Mouse (Mus musculus): ENCODE data around the gene Trim2. TPM values are rescaled to one million over a fixed set of nuclear protein-coding genes. Genes with fewer than 3 reads are reported as not detected.

The Trim2 gene
- polyA plus RNA-seq, 1 experiment, result 0.53 TPM

- Histone ChIP-seq H3K27ac (ENCODE audit: control insufficient read depth, insufficient read depth, low read depth, low read length) (no peak overlapping the region), H3K27me3 (ENCODE audit: control insufficient read depth, insufficient read depth, low read length) (no peaks in the 10 kb centered on the region), H3K4me3 (ENCODE audit: control insufficient read depth, low read depth, low read length) (no peak overlapping the region), H3K4me1 (ENCODE audit: control insufficient read depth, insufficient read depth, low read length) (peaks cover 9% of the 10 kb centered on the region), H3K36me3 (ENCODE audit: control insufficient read depth, insufficient read depth, low read length) (no peaks in the 10 kb centered on the region)
- TF ChIP-seq POLR2A (IDR thresholded peaks at IDR 0.05; ENCODE audit: control insufficient read depth, low read depth, low read length) (no peak), CTCF (IDR thresholded peaks at IDR 0.05; ENCODE audit: control insufficient read depth, insufficient read depth, insufficient replicate concordance, low read depth, low read length) (no peak)
These were observed 117.0 kb downstream of the Trim2 start for GRCm38 (mm10) chr3:84189629-84190173.

GRCm38 (mm10) chr3:84181717-84182116 lies 125.0 kb downstream of the Trim2 start:
- Histone ChIP-seq H3K4me3 (ENCODE audit: control insufficient read depth, low read depth, low read length) (no peak overlapping the region), H3K36me3 (ENCODE audit: control insufficient read depth, insufficient read depth, low read length) (no peaks in the 10 kb centered on the region), H3K27ac (ENCODE audit: control insufficient read depth, insufficient read depth, low read depth, low read length) (no peak overlapping the region), H3K4me1 (ENCODE audit: control insufficient read depth, insufficient read depth, low read length) (no peaks in the 10 kb centered on the region), H3K27me3 (ENCODE audit: control insufficient read depth, insufficient read depth, low read length) (no peaks in the 10 kb centered on the region)
- TF ChIP-seq CTCF (IDR thresholded peaks at IDR 0.05; ENCODE audit: control insufficient read depth, insufficient read depth, insufficient replicate concordance, low read depth, low read length) (no peak), POLR2A (IDR thresholded peaks at IDR 0.05; ENCODE audit: control insufficient read depth, low read depth, low read length) (no peak)

GRCm38 (mm10) chr3:84181102-84181501 lies 125.6 kb downstream of the Trim2 start:
- Histone ChIP-seq H3K4me3 (ENCODE audit: control insufficient read depth, low read depth, low read length) (no peak overlapping the region), H3K36me3 (ENCODE audit: control insufficient read depth, insufficient read depth, low read length) (no peaks in the 10 kb centered on the region), H3K4me1 (ENCODE audit: control insufficient read depth, insufficient read depth, low read length) (no peaks in the 10 kb centered on the region), H3K27ac (ENCODE audit: control insufficient read depth, insufficient read depth, low read depth, low read length) (no peak overlapping the region), H3K27me3 (ENCODE audit: control insufficient read depth, insufficient read depth, low read length) (no peaks in the 10 kb centered on the region)
- TF ChIP-seq CTCF (IDR thresholded peaks at IDR 0.05; ENCODE audit: control insufficient read depth, insufficient read depth, insufficient replicate concordance, low read depth, low read length) (no peak), POLR2A (IDR thresholded peaks at IDR 0.05; ENCODE audit: control insufficient read depth, low read depth, low read length) (no peak)

GRCm38 (mm10) chr3:84180304-84180703 lies 126.4 kb downstream of the Trim2 start:
- no peak overlapping the region for H3K27ac ChIP-seq (ENCODE audit: control insufficient read depth, insufficient read depth, low read depth, low read length)
- H3K27me3 ChIP-seq (ENCODE audit: control insufficient read depth, insufficient read depth, low read length), result no peaks in the 10 kb centered on the region
- H3K4me3 ChIP-seq (ENCODE audit: control insufficient read depth, low read depth, low read length), result no peak overlapping the region
- TF ChIP-seq CTCF (IDR thresholded peaks at IDR 0.05; ENCODE audit: control insufficient read depth, insufficient read depth, insufficient replicate concordance, low read depth, low read length), result no peak
- TF ChIP-seq POLR2A (IDR thresholded peaks at IDR 0.05; ENCODE audit: control insufficient read depth, low read depth, low read length), result no peak
- no peaks in the 10 kb centered on the region for H3K36me3 ChIP-seq (ENCODE audit: control insufficient read depth, insufficient read depth, low read length)
- no peaks in the 10 kb centered on the region for H3K4me1 ChIP-seq (ENCODE audit: control insufficient read depth, insufficient read depth, low read length)

GRCm38 (mm10) chr3:84177834-84178233 lies 128.8 kb downstream of the Trim2 start:
- TF ChIP-seq POLR2A (IDR thresholded peaks at IDR 0.05; ENCODE audit: control insufficient read depth, low read depth, low read length), result no peak
- no peak for TF ChIP-seq CTCF (IDR thresholded peaks at IDR 0.05; ENCODE audit: control insufficient read depth, insufficient read depth, insufficient replicate concordance, low read depth, low read length)
- Histone ChIP-seq H3K27ac (ENCODE audit: control insufficient read depth, insufficient read depth, low read depth, low read length) (no peak overlapping the region), H3K4me3 (ENCODE audit: control insufficient read depth, low read depth, low read length) (no peak overlapping the region), H3K27me3 (ENCODE audit: control insufficient read depth, insufficient read depth, low read length) (no peaks in the 10 kb centered on the region), H3K4me1 (ENCODE audit: control insufficient read depth, insufficient read depth, low read length) (no peaks in the 10 kb centered on the region), H3K36me3 (ENCODE audit: control insufficient read depth, insufficient read depth, low read length) (no peaks in the 10 kb centered on the region)

- no peak for TF ChIP-seq POLR2A (IDR thresholded peaks at IDR 0.05; ENCODE audit: control insufficient read depth, low read depth, low read length)
- TF ChIP-seq CTCF (IDR thresholded peaks at IDR 0.05; ENCODE audit: control insufficient read depth, insufficient read depth, insufficient replicate concordance, low read depth, low read length), result peak; percentile 38; the same call in 1 of the 2 replicates
- Histone ChIP-seq H3K4me1 (ENCODE audit: control insufficient read depth, insufficient read depth, low read length) (no peaks in the 10 kb centered on the region), H3K4me3 (ENCODE audit: control insufficient read depth, low read depth, low read length) (no peak overlapping the region), H3K27ac (ENCODE audit: control insufficient read depth, insufficient read depth, low read depth, low read length) (no peak overlapping the region), H3K27me3 (ENCODE audit: control insufficient read depth, insufficient read depth, low read length) (no peaks in the 10 kb centered on the region), H3K36me3 (ENCODE audit: control insufficient read depth, insufficient read depth, low read length) (no peaks in the 10 kb centered on the region)
These were observed 131.1 kb downstream of the Trim2 start for GRCm38 (mm10) chr3:84175337-84176315.

GRCm38 (mm10) chr3:84173581-84174154 lies 133.0 kb downstream of the Trim2 start, which contains the start of gene Gm6525:
Gm6525 (plus strand) TSS chr3:84174104.
- no peaks in the 10 kb centered on the region for H3K27me3 ChIP-seq (ENCODE audit: control insufficient read depth, insufficient read depth, low read length)
- no peaks in the 10 kb centered on the region for H3K4me1 ChIP-seq (ENCODE audit: control insufficient read depth, insufficient read depth, low read length)
- no peak for TF ChIP-seq POLR2A (IDR thresholded peaks at IDR 0.05; ENCODE audit: control insufficient read depth, low read depth, low read length)
- no peak for TF ChIP-seq CTCF (IDR thresholded peaks at IDR 0.05; ENCODE audit: control insufficient read depth, insufficient read depth, insufficient replicate concordance, low read depth, low read length)
- H3K4me3 ChIP-seq (ENCODE audit: control insufficient read depth, low read depth, low read length), result no peak within 1 kb of the TSS
- H3K36me3 ChIP-seq (ENCODE audit: control insufficient read depth, insufficient read depth, low read length), result no peaks in the 10 kb centered on the region
- no peak within 1 kb of the TSS for H3K27ac ChIP-seq (ENCODE audit: control insufficient read depth, insufficient read depth, low read depth, low read length)

All from testis, adult 2 months (tissue).